Mouse (Mus musculus) ovary, postnatal 10 days (tissue): ENCODE measurements around the gene Mbtps1.

Source experiments
- DNase-seq: peaks from one replicate; pipeline ENCODE4 v3.0.0; 2022; ENCODE audit warnings: low spot score

The Mbtps1 gene

DNA sequence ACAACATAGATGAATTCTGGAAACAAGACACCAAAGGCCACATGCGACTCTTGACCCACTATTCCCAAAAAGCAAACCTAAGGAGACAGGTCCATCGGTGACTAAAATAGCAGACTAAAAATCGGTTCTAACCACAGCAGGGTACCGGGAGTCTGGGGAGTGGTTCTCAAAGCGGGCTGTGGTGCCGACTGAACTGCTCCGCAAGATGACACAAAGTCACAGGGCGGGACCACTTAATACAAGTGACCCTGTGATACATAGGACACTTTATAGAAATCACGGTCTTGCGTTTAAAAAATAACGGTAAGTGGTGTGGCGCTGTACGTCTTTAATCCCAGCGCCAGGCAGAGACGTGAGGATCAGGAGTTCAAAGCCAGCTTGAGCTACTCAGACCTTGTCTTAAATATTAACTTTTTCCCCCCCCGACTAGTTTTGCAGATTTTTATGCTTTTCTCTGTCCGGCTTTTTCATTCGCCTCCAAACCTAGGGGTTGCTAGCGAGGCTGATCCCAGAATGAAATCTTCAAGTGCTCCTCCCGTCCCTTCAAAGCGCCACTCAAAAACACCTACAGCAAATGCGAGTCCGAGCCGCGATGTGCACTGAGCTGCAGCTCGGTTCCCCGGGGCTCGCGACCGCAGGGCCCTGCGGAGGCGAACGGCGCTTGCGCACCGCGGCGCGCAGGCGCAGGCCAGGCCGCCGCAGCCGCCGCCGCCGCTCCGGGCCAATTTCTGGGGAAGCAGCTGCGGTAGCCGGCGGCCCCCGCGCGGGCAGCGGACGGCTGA is 523 bp downstream of the Mbtps1 start:
- DNase-seq: no peak

DNA sequence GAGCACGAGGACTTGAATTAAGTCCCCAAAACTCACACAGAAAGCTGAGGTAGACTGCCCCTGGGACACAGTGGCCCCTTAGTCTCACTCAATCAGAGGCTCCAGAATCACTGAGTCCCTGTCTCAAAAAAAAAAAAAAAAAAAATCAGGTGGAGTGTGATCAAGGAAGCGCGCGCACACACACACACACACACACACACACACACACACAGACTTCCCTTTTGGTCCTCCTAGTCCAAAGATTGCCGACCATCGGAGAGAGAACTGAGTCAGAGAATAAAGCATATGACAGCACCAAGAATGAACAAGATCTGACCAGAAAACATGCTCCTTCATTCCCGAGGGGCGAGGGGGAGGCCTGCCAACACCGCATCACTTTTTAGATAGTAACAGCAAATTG is 1.4 kb downstream of the Mbtps1 start:
- DNase-seq: no peak

DNA sequence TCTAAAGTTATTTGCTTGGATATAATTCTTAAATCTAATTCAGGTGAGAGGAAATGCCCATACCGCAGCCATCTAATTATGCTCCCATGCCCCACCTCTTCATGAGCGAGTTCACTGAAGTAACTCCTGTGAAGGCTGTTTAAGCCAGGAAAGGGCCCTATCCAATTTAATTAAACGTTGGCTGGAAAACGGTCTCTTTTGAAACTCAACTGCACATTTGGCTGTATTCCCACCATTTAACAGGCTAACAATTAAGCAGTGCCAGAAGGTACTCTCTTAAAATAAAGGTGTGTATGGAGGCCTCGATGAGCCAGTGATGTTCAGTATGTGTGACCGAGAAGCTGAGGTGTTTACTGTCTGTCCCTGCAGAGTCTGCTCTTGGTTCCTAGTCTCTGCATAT is 2.7 kb downstream of the Mbtps1 start:
- no peak for DNase-seq

DNA sequence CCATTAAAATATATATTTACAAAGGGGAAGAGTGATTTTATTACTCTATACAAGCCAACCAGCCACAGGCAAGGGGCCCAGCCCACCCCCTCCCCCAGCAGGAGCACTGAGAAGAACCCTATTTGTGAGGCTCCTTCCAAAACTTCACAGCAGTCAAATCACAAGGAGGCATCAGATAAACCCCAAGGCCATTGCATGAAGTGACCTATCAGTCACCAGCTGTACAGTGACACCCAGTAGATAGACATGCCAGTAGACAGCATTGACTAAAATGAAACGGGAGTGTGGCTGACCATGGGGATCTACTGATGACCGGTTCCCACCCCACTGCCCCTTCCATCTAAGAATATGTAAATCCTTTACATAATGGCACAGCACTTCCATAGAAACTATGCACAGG is 5.6 kb downstream of the Mbtps1 start:
- DNase-seq: no peak

GRCm38 (mm10) chr8:119548560-119549113 is 9.9 kb downstream of the Mbtps1 start:
- no peak for DNase-seq

DNA sequence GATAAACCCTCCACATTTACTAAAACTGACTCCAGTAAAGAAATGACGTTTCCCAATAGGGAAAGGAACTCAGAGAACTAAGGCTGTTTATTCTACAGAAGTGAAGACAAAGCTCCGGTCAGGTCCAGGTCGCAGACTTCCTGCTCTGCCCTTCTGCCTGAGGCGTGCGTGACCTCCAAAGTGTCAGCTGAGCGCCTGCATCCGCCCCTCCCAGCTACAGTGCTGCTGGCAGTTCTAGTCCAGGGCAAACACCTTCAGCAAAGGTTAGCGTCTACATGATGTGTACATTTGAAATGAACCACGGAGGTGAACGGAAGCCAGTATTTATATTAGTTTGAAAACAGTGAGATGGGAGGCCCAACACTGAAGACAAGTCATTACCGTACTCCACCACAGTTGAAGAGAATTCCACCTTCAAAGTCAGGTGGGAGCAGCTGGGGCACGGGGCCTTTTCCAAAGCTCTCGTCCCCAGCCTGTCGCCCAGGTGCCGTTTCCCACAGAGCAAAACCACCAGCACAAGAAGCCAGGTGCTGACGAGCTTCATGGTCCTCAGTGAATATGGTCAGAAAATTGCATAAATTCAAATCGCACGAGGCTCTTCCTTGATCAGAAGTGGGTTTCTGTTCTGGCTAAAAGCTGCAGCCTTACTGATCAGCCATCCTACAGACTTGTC is 11.4 kb downstream of the Mbtps1 start:
- DNase-seq: no peak

DNA sequence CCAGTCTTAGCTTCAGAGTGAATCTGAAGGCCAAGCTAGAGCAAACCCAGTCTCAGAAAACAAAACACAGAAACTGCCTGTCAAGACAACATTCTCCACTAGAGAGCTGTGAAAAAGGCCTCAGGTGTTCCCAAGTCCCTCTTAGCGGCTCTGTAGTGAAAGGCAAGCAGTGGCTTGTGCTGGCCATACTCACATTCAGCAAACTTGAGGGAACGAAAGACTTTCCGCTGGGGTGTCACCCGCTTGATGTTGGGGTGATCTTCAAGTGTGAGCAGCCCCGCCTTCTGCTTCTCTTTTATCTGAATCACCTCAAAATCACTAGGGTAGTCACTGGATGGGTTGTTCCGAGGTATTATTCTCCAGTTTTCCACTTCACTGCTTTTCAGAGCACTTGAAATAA is 12.7 kb downstream of the Mbtps1 start:
- DNase-seq: no peak

GRCm38 (mm10) chr8:119545180-119545579 is 13.4 kb downstream of the Mbtps1 start:
- no peak for DNase-seq

DNA sequence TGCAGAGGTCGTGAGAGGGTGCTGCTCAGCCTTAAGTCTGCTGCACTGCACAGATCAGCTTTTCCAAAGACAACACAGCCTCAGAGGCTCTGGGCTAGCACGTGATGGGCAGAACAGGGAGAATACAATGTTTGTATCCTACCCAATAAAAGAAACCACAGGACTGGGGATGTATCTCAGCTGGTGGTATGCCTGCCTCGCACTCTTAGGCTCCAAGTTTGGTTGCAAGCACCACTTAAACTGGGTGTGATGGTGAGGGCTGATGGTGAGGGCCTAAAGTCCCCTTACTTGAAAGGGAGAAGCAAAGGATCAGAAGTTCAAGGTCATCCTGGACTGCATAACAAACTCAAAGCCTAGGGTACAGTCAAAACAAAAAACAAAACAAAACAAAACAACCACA is 13.9 kb downstream of the Mbtps1 start:
- DNase-seq: no peak

DNA sequence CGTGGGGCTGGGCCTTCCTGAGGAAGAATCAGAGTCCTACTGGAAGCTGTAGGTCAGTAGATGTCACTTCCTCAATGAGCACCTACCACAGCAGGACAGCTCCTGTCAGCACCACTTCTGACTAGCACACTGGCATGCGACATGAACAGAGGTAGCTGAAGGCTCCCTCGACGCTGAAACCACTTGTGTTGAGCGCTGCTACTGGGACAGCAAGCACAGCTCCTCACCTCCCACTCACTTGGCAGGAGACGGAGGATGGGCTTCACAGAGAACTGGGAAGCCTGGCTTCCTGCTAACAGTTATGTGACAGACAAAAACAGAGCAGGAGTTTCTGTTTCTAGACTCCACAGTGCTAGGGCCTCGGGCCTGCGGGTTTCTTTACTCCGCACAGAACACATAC is 26.6 kb downstream of the Mbtps1 start:
- no peak for DNase-seq

GRCm38 (mm10) chr8:119531397-119531796 is 27.1 kb downstream of the Mbtps1 start:
- no peak for DNase-seq

GRCm38 (mm10) chr8:119530937-119531336 is 27.6 kb downstream of the Mbtps1 start:
- no peak for DNase-seq

- DNase-seq: no peak
These were observed 29.8 kb downstream of the Mbtps1 start for GRCm38 (mm10) chr8:119528762-119529161.

- DNase-seq: no peak
These were observed 38.4 kb downstream of the Mbtps1 start for GRCm38 (mm10) chr8:119520102-119520501.

DNA sequence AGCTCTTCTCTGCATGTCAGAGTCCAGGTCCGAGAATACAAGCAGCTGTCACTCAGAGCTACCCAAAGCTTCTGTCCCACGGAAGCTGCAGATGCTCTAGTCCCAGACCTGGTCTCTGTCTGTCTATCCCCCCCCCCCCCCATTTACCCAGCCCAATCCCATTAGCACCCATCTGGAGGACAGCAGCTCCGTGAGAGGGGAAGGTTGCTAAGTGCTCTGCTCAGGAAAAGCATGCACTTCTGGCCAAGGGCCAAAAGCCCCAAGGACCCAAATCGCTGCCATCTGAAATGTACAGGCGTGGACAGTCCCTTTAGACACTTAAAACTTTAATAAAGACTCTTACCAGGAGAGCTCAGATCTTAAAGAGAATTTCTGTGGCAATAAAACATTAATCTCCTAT is 41.9 kb downstream of the Mbtps1 start:
- no peak for DNase-seq

GRCm38 (mm10) chr8:119515767-119516166 is 42.8 kb downstream of the Mbtps1 start:
- DNase-seq: no peak

- no peak for DNase-seq
These were observed 43.6 kb downstream of the Mbtps1 start for GRCm38 (mm10) chr8:119514940-119515339.

- DNase-seq: no peak
These were observed 45.1 kb downstream of the Mbtps1 start for GRCm38 (mm10) chr8:119513405-119513804.

DNA sequence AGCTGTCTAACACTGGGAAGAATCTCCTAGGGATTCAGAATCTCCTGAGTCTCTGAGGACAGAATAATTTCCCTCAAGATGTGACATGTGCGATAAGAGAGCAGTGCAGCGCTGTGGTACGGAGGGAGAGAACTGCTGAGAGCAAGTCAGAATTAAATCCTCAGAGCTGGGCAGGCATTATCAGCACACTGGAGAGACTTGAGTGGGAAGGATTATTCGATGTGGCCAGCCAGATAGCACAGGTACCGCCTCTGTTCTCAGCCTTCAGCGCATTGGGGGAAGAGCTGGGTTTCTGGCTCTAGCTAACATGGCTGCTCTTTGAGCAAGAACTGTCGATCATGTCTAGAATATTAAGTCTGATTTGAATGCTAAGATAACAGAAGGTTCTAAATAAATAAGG is 46.8 kb downstream of the Mbtps1 start:
- DNase-seq: no peak

GRCm38 (mm10) chr8:119510471-119510870 is 48.1 kb downstream of the Mbtps1 start:
- DNase-seq: no peak

- no peak for DNase-seq
These were observed 52.4 kb downstream of the Mbtps1 start for GRCm38 (mm10) chr8:119506106-119506505.

- DNase-seq: no peak
These were observed 53.0 kb downstream of the Mbtps1 start for GRCm38 (mm10) chr8:119505488-119505887.

- DNase-seq: no peak
These were observed 55.3 kb downstream of the Mbtps1 start for GRCm38 (mm10) chr8:119503191-119503767.
